Mouse (Mus musculus) limb, embryonic 12.5 days (tissue): ENCODE data around the gene Thrb. TPM values are rescaled to one million over a fixed set of nuclear protein-coding genes. Genes with fewer than 3 reads are reported as not detected.

Experiments
- ATAC-seq: fragments of 200-750 bp; cut with Nextera tagmentation; 2 replicates; pipeline ENCODE4 v1.8.0; 2017; ENCODE audit warnings: low read depth, moderate TSS enrichment; ENCODE audit not compliant: insufficient number of reproducible peaks, insufficient read depth, low FRiP score, low TSS enrichment
- H3K27ac ChIP-seq: fragments of 300-500 bp; sonication (generic); 2 replicates; pipeline ENCODE4 v1.5.1; 2016; ENCODE audit warnings: mild to moderate bottlenecking, moderate library complexity
- H3K27me3 ChIP-seq: fragments of 300-500 bp; sonication (generic); 2 replicates; pipeline ENCODE4 v1.6.1; 2016; ENCODE audit warnings: mild to moderate bottlenecking, moderate library complexity
- H3K36me3 ChIP-seq: fragments of 300-500 bp; sonication (generic); 2 replicates; pipeline ENCODE4 v1.6.1; 2016; ENCODE audit warnings: mild to moderate bottlenecking, moderate library complexity
- H3K4me1 ChIP-seq: fragments of 300-500 bp; sonication (generic); replicated peaks from 2 replicates; pipeline ENCODE4 v1.6.1; 2016
- H3K4me2 ChIP-seq: fragments of 300-500 bp; sonication (generic); 2 replicates; pipeline ENCODE4 v1.6.1; 2016; ENCODE audit warnings: mild to moderate bottlenecking, moderate library complexity
- H3K4me3 ChIP-seq: fragments of 300-500 bp; sonication (generic); replicated peaks from 2 replicates; pipeline ENCODE4 v1.5.1; 2016; ENCODE audit warnings: mild to moderate bottlenecking
- H3K9ac ChIP-seq: fragments of 300-500 bp; sonication (generic); replicated peaks from 2 replicates; pipeline ENCODE4 v1.6.1; 2016; ENCODE audit warnings: mild to moderate bottlenecking, moderate library complexity
- H3K9me3 ChIP-seq: fragments of 300-500 bp; sonication (generic); 2 replicates; pipeline ENCODE4 v1.6.1; 2016; ENCODE audit warnings: mild to moderate bottlenecking, moderate library complexity
- WGBS: fragments of 180-500 bp; shearing (Covaris S2); methylation state at CpG from one replicate; pipeline ENCODE4 v1.1.7; 2016; 5-methylcytosine and 5-hydroxymethylcytosine counted together
- polyA plus RNA-seq: library from polyadenylated mRNA; unstranded; fragments of >200 nt; fragmentation: Nextera tagmentation; extraction: Ambion mirVana; gene quantifications from 2 replicates; pipeline ENCODE4 v1.2.1, GENCODE M21; 2016

Thrb gene
- polyA plus RNA-seq, 1 experiment from 2014 or later = 0.48 TPM

- no peak for ATAC-seq
- Histone ChIP-seq H3K9ac (no peak overlapping the region), H3K27ac (no peak overlapping the region), H3K27me3 (no peaks in the 10 kb centered on the region), H3K4me3 (no peak overlapping the region), H3K9me3 (no peaks in the 10 kb centered on the region), H3K4me2 (no peak overlapping the region), H3K4me1 (no peaks in the 10 kb centered on the region), H3K36me3 (no peaks in the 10 kb centered on the region)
- 86% methylated on average over 5 of the region's 5 CpGs for WGBS
Observed at GRCm38 (mm10) chr14:17879446-17879845, 219.4 kb downstream of the Thrb start.

GRCm38 (mm10) chr14:17884884-17885283 is 224.8 kb downstream of the Thrb start:
- H3K9me3 ChIP-seq = no peaks in the 10 kb centered on the region
- H3K27me3 ChIP-seq = no peaks in the 10 kb centered on the region
- no peaks in the 10 kb centered on the region for H3K4me1 ChIP-seq
- H3K27ac ChIP-seq = no peak overlapping the region
- WGBS = 75% methylated on average over 13 of the region's 13 CpGs
- no peak for ATAC-seq
- H3K4me2 ChIP-seq = no peak overlapping the region
- no peak overlapping the region for H3K4me3 ChIP-seq
- H3K36me3 ChIP-seq = no peaks in the 10 kb centered on the region
- no peak overlapping the region for H3K9ac ChIP-seq

- Histone ChIP-seq H3K4me3 (no peak overlapping the region), H3K9me3 (no peaks in the 10 kb centered on the region), H3K4me2 (no peak overlapping the region), H3K4me1 (no peaks in the 10 kb centered on the region), H3K9ac (no peak overlapping the region), H3K27me3 (no peaks in the 10 kb centered on the region), H3K27ac (no peak overlapping the region), H3K36me3 (no peaks in the 10 kb centered on the region)
- WGBS = 78% methylated on average over 3 of the region's 3 CpGs
- ATAC-seq = no peak
Observed at GRCm38 (mm10) chr14:17885320-17885719, 225.3 kb downstream of the Thrb start.

GRCm38 (mm10) chr14:17894791-17895190 is 234.7 kb downstream of the Thrb start:
- ATAC-seq = no peak
- H3K27ac ChIP-seq = no peak overlapping the region
- no peak overlapping the region for H3K9ac ChIP-seq
- no peaks in the 10 kb centered on the region for H3K4me1 ChIP-seq
- H3K4me3 ChIP-seq = no peak overlapping the region
- H3K36me3 ChIP-seq = no peaks in the 10 kb centered on the region
- H3K9me3 ChIP-seq = no peaks in the 10 kb centered on the region
- 70% methylated on average over 1 of the region's 1 CpGs for WGBS
- H3K4me2 ChIP-seq = no peak overlapping the region
- no peaks in the 10 kb centered on the region for H3K27me3 ChIP-seq

- Histone ChIP-seq H3K27ac (no peak overlapping the region), H3K4me2 (no peak overlapping the region), H3K27me3 (no peaks in the 10 kb centered on the region), H3K4me3 (no peak overlapping the region), H3K4me1 (no peaks in the 10 kb centered on the region), H3K9ac (no peak overlapping the region), H3K36me3 (no peaks in the 10 kb centered on the region), H3K9me3 (no peaks in the 10 kb centered on the region)
- 90% methylated on average over 6 of the region's 6 CpGs for WGBS
- no peak for ATAC-seq
Observed at GRCm38 (mm10) chr14:17899733-17900413, 239.8 kb downstream of the Thrb start.

GRCm38 (mm10) chr14:17900414-17900795 is 240.3 kb downstream of the Thrb start:
- H3K9me3 ChIP-seq = no peaks in the 10 kb centered on the region
- ATAC-seq = no peak
- H3K27me3 ChIP-seq = no peaks in the 10 kb centered on the region
- no peak overlapping the region for H3K4me2 ChIP-seq
- H3K36me3 ChIP-seq = no peaks in the 10 kb centered on the region
- H3K9ac ChIP-seq = no peak overlapping the region
- H3K4me3 ChIP-seq = no peak overlapping the region
- H3K4me1 ChIP-seq = no peaks in the 10 kb centered on the region
- 80% methylated on average over 3 of the region's 3 CpGs for WGBS
- H3K27ac ChIP-seq = no peak overlapping the region

- no peaks in the 10 kb centered on the region for H3K36me3 ChIP-seq
- no peak overlapping the region for H3K4me2 ChIP-seq
- no peak overlapping the region for H3K27ac ChIP-seq
- WGBS = 70% methylated on average over 2 of the region's 2 CpGs
- H3K4me1 ChIP-seq = no peaks in the 10 kb centered on the region
- no peaks in the 10 kb centered on the region for H3K27me3 ChIP-seq
- H3K9me3 ChIP-seq = no peaks in the 10 kb centered on the region
- H3K9ac ChIP-seq = no peak overlapping the region
- no peak overlapping the region for H3K4me3 ChIP-seq
- ATAC-seq = no peak
Observed at GRCm38 (mm10) chr14:17902426-17902825, 242.4 kb downstream of the Thrb start.

GRCm38 (mm10) chr14:17903121-17903520 is 243.1 kb downstream of the Thrb start:
- no peak overlapping the region for H3K4me2 ChIP-seq
- H3K9ac ChIP-seq = no peak overlapping the region
- H3K27me3 ChIP-seq = no peaks in the 10 kb centered on the region
- ATAC-seq = no peak
- no peaks in the 10 kb centered on the region for H3K4me1 ChIP-seq
- no peak overlapping the region for H3K4me3 ChIP-seq
- H3K36me3 ChIP-seq = no peaks in the 10 kb centered on the region
- no peak overlapping the region for H3K27ac ChIP-seq
- 75% methylated on average over 2 of the region's 2 CpGs for WGBS
- no peaks in the 10 kb centered on the region for H3K9me3 ChIP-seq

- Histone ChIP-seq H3K4me3 (no peak overlapping the region), H3K9me3 (no peaks in the 10 kb centered on the region), H3K36me3 (no peaks in the 10 kb centered on the region), H3K9ac (no peak overlapping the region), H3K4me1 (no peaks in the 10 kb centered on the region), H3K27ac (no peak overlapping the region), H3K27me3 (no peaks in the 10 kb centered on the region), H3K4me2 (no peak overlapping the region)
- 62% methylated on average over 1 of the region's 1 CpGs for WGBS
- ATAC-seq = no peak
Observed at GRCm38 (mm10) chr14:17904554-17904953, 244.5 kb downstream of the Thrb start.

GRCm38 (mm10) chr14:17905627-17906026 is 245.6 kb downstream of the Thrb start:
- no peak for ATAC-seq
- Histone ChIP-seq H3K4me1 (no peaks in the 10 kb centered on the region), H3K9ac (no peak overlapping the region), H3K27me3 (no peaks in the 10 kb centered on the region), H3K4me3 (no peak overlapping the region), H3K36me3 (no peaks in the 10 kb centered on the region), H3K27ac (no peak overlapping the region), H3K9me3 (no peaks in the 10 kb centered on the region), H3K4me2 (no peak overlapping the region)
- WGBS = 68% methylated on average over 3 of the region's 3 CpGs

GRCm38 (mm10) chr14:17906931-17907330 is 246.9 kb downstream of the Thrb start:
- H3K9ac ChIP-seq = no peak overlapping the region
- no peak overlapping the region for H3K4me3 ChIP-seq
- no peaks in the 10 kb centered on the region for H3K9me3 ChIP-seq
- H3K27ac ChIP-seq = no peak overlapping the region
- no peaks in the 10 kb centered on the region for H3K36me3 ChIP-seq
- H3K27me3 ChIP-seq = no peaks in the 10 kb centered on the region
- no peak overlapping the region for H3K4me2 ChIP-seq
- H3K4me1 ChIP-seq = no peaks in the 10 kb centered on the region
- no peak for ATAC-seq
- 72% methylated on average over 4 of the region's 4 CpGs for WGBS

- Histone ChIP-seq H3K4me2 (no peak overlapping the region), H3K4me3 (no peak overlapping the region), H3K36me3 (no peaks in the 10 kb centered on the region), H3K27me3 (no peaks in the 10 kb centered on the region), H3K9ac (no peak overlapping the region), H3K27ac (no peak overlapping the region), H3K9me3 (no peaks in the 10 kb centered on the region), H3K4me1 (0 out of 2 replicates have a peak, but pooled peaks cover 2% of the 10 kb centered on the region)
- no peak for ATAC-seq
- 27% methylated on average over 3 of the region's 3 CpGs for WGBS
Observed at GRCm38 (mm10) chr14:17911157-17911556, 251.1 kb downstream of the Thrb start.
